Mouse (Mus musculus): ENCODE measurements at regions not wholly inside any gene's neighbourhood (a gene's known extent, or its start where the extent isn't known, plus 50 kb on each side); places are given as distances from the start of the nearest gene placed in this dataset.
A peak's percentile ranks its signal among the peaks of the same experiment; 100 is the strongest.

GRCm38 (mm10) chr3:56302346-56303185 is 119.1 kb upstream of the Nbea start:
- H3K4me3 ChIP-seq (replicated peaks; ENCODE audit: insufficient read depth, low read depth, low read length) = no peak overlapping the region
- H3K27me3 ChIP-seq (ENCODE audit: control insufficient read depth, insufficient read depth, low read length) = no peaks in the 10 kb centered on the region
- no peak overlapping the region for H3K27ac ChIP-seq (ENCODE audit: insufficient read depth, low read length)
- peaks cover 3% of the 10 kb centered on the region; the same call in 1 of the 2 replicates for H3K4me1 ChIP-seq (ENCODE audit: control insufficient read depth, insufficient read depth, low read length)
- WGBS = 65% methylated on average over 7 of the region's 7 CpGs
- no peak for DNase-seq
- TF ChIP-seq POLR2A (IDR thresholded peaks at IDR 0.05; ENCODE audit: borderline replicate concordance, insufficient read depth, low read length) = no peak
- TF ChIP-seq CTCF (IDR thresholded peaks at IDR 0.05; ENCODE audit: borderline replicate concordance, insufficient read depth, low read depth, low read length) = no peak

- DNase-seq = peak; percentile 47 to 81
- TF ChIP-seq POLR2A (IDR thresholded peaks at IDR 0.05; ENCODE audit: borderline replicate concordance, insufficient read depth, low read length) = no peak
- TF ChIP-seq CTCF (IDR thresholded peaks at IDR 0.05; ENCODE audit: borderline replicate concordance, insufficient read depth, low read depth, low read length) = no peak
- H3K27ac ChIP-seq (ENCODE audit: insufficient read depth, low read length) = no peak overlapping the region
- H3K27me3 ChIP-seq (ENCODE audit: control insufficient read depth, insufficient read depth, low read length) = no peaks in the 10 kb centered on the region
- 12% methylated on average over 1 of the region's 1 CpGs for WGBS
- H3K4me3 ChIP-seq (replicated peaks; ENCODE audit: insufficient read depth, low read depth, low read length) = no peak overlapping the region
- H3K4me1 ChIP-seq (ENCODE audit: control insufficient read depth, insufficient read depth, low read length) = peaks cover 3% of the 10 kb centered on the region; the same call in 1 of the 2 replicates
Measured at GRCm38 (mm10) chr3:56300769-56301168, 117.3 kb upstream of the Nbea start.

- H3K27ac ChIP-seq (ENCODE audit: insufficient read depth, low read length) = no peak overlapping the region
- H3K4me1 ChIP-seq (ENCODE audit: control insufficient read depth, insufficient read depth, low read length) = peaks cover under 1% of the 10 kb centered on the region; the same call in 1 of the 2 replicates
- H3K4me3 ChIP-seq (replicated peaks; ENCODE audit: insufficient read depth, low read depth, low read length) = no peak overlapping the region
- WGBS = 66% methylated on average over 7 of the region's 7 CpGs
- no peak for DNase-seq
- TF ChIP-seq CTCF (IDR thresholded peaks at IDR 0.05; ENCODE audit: borderline replicate concordance, insufficient read depth, low read depth, low read length) (no peak), POLR2A (IDR thresholded peaks at IDR 0.05; ENCODE audit: borderline replicate concordance, insufficient read depth, low read length) (no peak)
- H3K27me3 ChIP-seq (ENCODE audit: control insufficient read depth, insufficient read depth, low read length) = no peaks in the 10 kb centered on the region
Measured at GRCm38 (mm10) chr3:56295578-56295977, 112.1 kb upstream of the Nbea start.

- TF ChIP-seq POLR2A (IDR thresholded peaks at IDR 0.05; ENCODE audit: borderline replicate concordance, insufficient read depth, low read length) = no peak
- TF ChIP-seq CTCF (IDR thresholded peaks at IDR 0.05; ENCODE audit: borderline replicate concordance, insufficient read depth, low read depth, low read length) = no peak
- no peak overlapping the region for H3K4me3 ChIP-seq (replicated peaks; ENCODE audit: insufficient read depth, low read depth, low read length)
- WGBS = 91% methylated on average over 5 of the region's 5 CpGs
- no peak for DNase-seq
- no peak overlapping the region for H3K27ac ChIP-seq (ENCODE audit: insufficient read depth, low read length)
- 0 out of 2 replicates have a peak, but pooled peaks cover 2% of the 10 kb centered on the region for H3K4me1 ChIP-seq (ENCODE audit: control insufficient read depth, insufficient read depth, low read length)
- no peaks in the 10 kb centered on the region for H3K27me3 ChIP-seq (ENCODE audit: control insufficient read depth, insufficient read depth, low read length)
Measured at GRCm38 (mm10) chr3:56281507-56281906, 98.0 kb upstream of the Nbea start.

GRCm38 (mm10) chr3:56280330-56280957 is 96.9 kb upstream of the Nbea start:
- WGBS = 85% methylated on average over 6 of the region's 6 CpGs
- no peak for DNase-seq
- Histone ChIP-seq H3K27ac (ENCODE audit: insufficient read depth, low read length) (no peak overlapping the region), H3K4me3 (replicated peaks; ENCODE audit: insufficient read depth, low read depth, low read length) (no peak overlapping the region), H3K4me1 (ENCODE audit: control insufficient read depth, insufficient read depth, low read length) (0 out of 2 replicates have a peak, but pooled peaks cover 2% of the 10 kb centered on the region), H3K27me3 (ENCODE audit: control insufficient read depth, insufficient read depth, low read length) (no peaks in the 10 kb centered on the region)
- no peak for TF ChIP-seq POLR2A (IDR thresholded peaks at IDR 0.05; ENCODE audit: borderline replicate concordance, insufficient read depth, low read length)
- no peak for TF ChIP-seq CTCF (IDR thresholded peaks at IDR 0.05; ENCODE audit: borderline replicate concordance, insufficient read depth, low read depth, low read length)

- no peak for DNase-seq
- Histone ChIP-seq H3K4me1 (ENCODE audit: control insufficient read depth, insufficient read depth, low read length) (0 out of 2 replicates have a peak, but pooled peaks cover 1% of the 10 kb centered on the region), H3K27ac (ENCODE audit: insufficient read depth, low read length) (no peak overlapping the region), H3K27me3 (ENCODE audit: control insufficient read depth, insufficient read depth, low read length) (no peaks in the 10 kb centered on the region), H3K4me3 (replicated peaks; ENCODE audit: insufficient read depth, low read depth, low read length) (no peak overlapping the region)
- TF ChIP-seq POLR2A (IDR thresholded peaks at IDR 0.05; ENCODE audit: borderline replicate concordance, insufficient read depth, low read length) = no peak
- no peak for TF ChIP-seq CTCF (IDR thresholded peaks at IDR 0.05; ENCODE audit: borderline replicate concordance, insufficient read depth, low read depth, low read length)
- WGBS = over 99% methylated on average over 3 of the region's 3 CpGs
Measured at GRCm38 (mm10) chr3:56272587-56272986, 89.1 kb upstream of the Nbea start.

GRCm38 (mm10) chr3:56270241-56270830 is 86.8 kb upstream of the Nbea start:
- TF ChIP-seq POLR2A (IDR thresholded peaks at IDR 0.05; ENCODE audit: borderline replicate concordance, insufficient read depth, low read length) = no peak
- TF ChIP-seq CTCF (IDR thresholded peaks at IDR 0.05; ENCODE audit: borderline replicate concordance, insufficient read depth, low read depth, low read length) = no peak
- Histone ChIP-seq H3K4me1 (ENCODE audit: control insufficient read depth, insufficient read depth, low read length) (no peaks in the 10 kb centered on the region), H3K27me3 (ENCODE audit: control insufficient read depth, insufficient read depth, low read length) (no peaks in the 10 kb centered on the region), H3K27ac (ENCODE audit: insufficient read depth, low read length) (no peak overlapping the region), H3K4me3 (replicated peaks; ENCODE audit: insufficient read depth, low read depth, low read length) (no peak overlapping the region)
- 67% methylated on average over 6 of the region's 6 CpGs for WGBS
- DNase-seq = peak in 1 of 2 experiments; percentile 20
